Mouse (Mus musculus): Measurements from ENCODE around the gene Ccl17.
"Not testable (repeated sequence)": the region's sequence is repeated elsewhere in the genome, so short reads cannot be mapped to it uniquely, and the experiment has no call there.

The Ccl17 gene

GRCm38 (mm10) chr8:94822637-94823560, 12.6 kb downstream of the Ccl17 start:
- in situ Hi-C loops (cut with MboI; ENCODE audit: low sequenced_read_pairs) = loop anchor here (10.0 kb wide), 1 partner anchor 118 kb away; no protein-coding TSS in a partner anchor

DNA sequence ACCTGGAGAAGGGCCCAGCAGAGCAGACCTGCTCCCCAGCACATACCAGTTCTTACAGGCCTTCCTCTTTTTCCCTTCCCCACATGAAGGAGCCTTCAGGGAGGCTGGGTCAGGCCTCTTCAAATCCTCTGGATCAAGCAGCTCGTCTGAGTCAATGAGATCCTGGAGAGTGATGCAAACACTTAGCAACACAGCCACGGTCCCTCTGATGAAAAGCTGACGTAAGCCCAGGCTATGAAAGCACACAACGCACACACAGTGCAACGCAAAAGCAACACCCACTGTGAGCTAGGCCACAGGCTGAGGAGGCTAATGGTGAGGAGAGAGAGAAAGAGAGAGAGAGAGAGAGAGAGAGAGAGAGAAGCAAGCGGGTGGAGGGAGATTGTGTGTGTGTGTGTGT, 14.9 kb downstream of the Ccl17 start:
- in situ Hi-C loops (cut with MboI; ENCODE audit: low sequenced_read_pairs) = loop anchor here (10.0 kb wide), 1 partner anchor 120 kb away; no protein-coding TSS in a partner anchor

DNA sequence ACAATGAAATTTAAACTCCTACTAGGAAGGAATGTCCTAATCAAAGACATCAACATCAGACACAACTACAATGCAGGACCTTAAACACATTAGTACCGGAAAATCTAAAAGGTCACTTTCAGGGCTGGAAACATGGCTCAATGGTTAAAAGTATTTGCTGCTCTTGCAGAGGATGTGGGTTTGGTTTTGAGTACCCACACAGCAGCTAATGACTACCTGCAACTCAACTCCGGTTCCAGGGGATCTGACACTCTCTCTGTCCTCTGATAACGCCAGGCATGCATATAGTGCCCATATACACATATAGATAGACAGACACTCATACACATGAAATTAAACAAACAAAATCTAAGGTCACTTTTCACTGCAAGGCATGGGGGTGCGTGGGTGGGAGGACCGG, 16.0 kb downstream of the Ccl17 start:
- in situ Hi-C loops (cut with MboI; ENCODE audit: low sequenced_read_pairs) = loop anchor here (10.0 kb wide), 1 partner anchor 121 kb away; no protein-coding TSS in a partner anchor

DNA sequence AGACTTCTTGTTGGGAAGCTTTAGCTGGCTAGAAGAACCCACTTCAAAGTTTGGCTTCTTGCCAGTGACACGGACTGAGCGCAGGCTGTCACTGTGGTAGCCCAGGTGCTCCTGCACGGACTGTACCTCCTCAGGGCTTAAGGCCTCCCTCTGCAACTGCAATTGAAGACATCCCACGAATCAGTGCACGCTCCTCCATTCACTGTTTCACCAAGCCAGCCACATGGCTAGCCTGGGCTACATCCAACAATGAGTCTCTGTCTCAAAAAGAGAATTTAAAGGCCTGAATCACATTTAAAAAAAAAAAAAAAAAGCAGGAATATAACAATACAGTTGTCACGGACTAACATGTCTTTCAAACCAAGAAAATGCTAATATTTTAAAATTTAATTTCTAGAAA, 18.0 kb downstream of the Ccl17 start:
- in situ Hi-C loops (cut with MboI; ENCODE audit: low sequenced_read_pairs) = loop anchor here (10.0 kb wide), 1 partner anchor 123 kb away; no protein-coding TSS in a partner anchor

- in situ Hi-C loops (cut with MboI; ENCODE audit: low sequenced_read_pairs) = not testable (repeated sequence)
Measured at GRCm38 (mm10) chr8:94833901-94834405, 23.7 kb downstream of the Ccl17 start.

- in situ Hi-C loops (cut with MboI; ENCODE audit: low sequenced_read_pairs) = not testable (repeated sequence)
Measured at GRCm38 (mm10) chr8:94835751-94836150, 25.5 kb downstream of the Ccl17 start.

GRCm38 (mm10) chr8:94836456-94837240, 26.4 kb downstream of the Ccl17 start:
- in situ Hi-C loops (cut with MboI; ENCODE audit: low sequenced_read_pairs) = no loop called here

GRCm38 (mm10) chr8:94837662-94838574, 27.7 kb downstream of the Ccl17 start, which contains the start of the genes Coq9 and Ciapin1:
TSS of gene Coq9 (plus strand) at chr8:94838321.
TSS of gene Ciapin1 (minus strand) at chr8:94838358.
- in situ Hi-C loops (cut with MboI; ENCODE audit: low sequenced_read_pairs) = no loop called here

DNA sequence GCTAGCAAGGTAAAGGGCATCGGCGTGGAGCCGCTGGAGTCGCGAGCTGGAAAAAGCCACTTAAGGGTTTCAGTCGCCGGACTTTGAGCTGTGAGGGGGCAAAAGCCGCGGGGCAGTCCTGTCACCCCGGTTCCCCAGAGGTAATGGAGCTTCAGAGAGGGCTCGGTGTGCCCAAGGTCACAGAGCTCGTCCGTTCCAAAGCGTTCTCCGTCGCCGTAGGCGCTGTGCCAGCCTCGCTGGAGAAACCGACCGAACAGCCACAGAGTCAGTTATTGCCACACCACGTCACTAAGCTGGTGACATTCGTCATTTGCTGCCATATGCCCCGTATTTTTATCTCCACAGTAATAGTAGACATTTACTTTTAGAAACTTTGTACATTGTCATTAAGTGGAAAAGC, 28.3 kb downstream of the Ccl17 start:
- in situ Hi-C loops (cut with MboI; ENCODE audit: low sequenced_read_pairs) = no loop called here

- in situ Hi-C loops (cut with MboI; ENCODE audit: low sequenced_read_pairs) = no loop called here
Measured at GRCm38 (mm10) chr8:94841183-94841582, 30.9 kb downstream of the Ccl17 start.

DNA sequence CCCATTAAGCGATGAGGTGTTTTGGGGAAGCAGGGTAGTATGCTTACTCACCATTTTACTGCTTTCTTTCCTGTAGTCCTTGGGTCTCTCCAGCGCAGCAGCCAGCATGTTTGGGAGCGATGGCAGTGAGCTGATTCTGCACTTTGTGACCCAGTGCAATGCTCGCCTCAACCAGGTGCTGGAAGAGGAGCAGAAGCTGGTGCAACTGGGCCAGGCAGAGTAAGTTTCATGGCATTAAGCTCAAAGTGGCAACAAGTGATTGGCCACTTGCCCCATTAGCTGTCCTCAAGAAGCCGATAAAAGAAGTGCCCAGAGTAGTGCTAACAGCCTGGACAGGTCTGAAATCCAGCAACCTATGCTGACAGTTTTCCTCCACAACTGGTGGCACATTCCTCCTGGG, 39.8 kb downstream of the Ccl17 start:
- in situ Hi-C loops (cut with MboI; ENCODE audit: low sequenced_read_pairs) = no loop called here

- in situ Hi-C loops (cut with MboI; ENCODE audit: low sequenced_read_pairs) = not testable (repeated sequence)
Measured at GRCm38 (mm10) chr8:94854761-94855160, 44.5 kb downstream of the Ccl17 start.

- in situ Hi-C loops (cut with MboI; ENCODE audit: low sequenced_read_pairs) = no loop called here
Measured at GRCm38 (mm10) chr8:94857011-94857345, 46.7 kb downstream of the Ccl17 start.

DNA sequence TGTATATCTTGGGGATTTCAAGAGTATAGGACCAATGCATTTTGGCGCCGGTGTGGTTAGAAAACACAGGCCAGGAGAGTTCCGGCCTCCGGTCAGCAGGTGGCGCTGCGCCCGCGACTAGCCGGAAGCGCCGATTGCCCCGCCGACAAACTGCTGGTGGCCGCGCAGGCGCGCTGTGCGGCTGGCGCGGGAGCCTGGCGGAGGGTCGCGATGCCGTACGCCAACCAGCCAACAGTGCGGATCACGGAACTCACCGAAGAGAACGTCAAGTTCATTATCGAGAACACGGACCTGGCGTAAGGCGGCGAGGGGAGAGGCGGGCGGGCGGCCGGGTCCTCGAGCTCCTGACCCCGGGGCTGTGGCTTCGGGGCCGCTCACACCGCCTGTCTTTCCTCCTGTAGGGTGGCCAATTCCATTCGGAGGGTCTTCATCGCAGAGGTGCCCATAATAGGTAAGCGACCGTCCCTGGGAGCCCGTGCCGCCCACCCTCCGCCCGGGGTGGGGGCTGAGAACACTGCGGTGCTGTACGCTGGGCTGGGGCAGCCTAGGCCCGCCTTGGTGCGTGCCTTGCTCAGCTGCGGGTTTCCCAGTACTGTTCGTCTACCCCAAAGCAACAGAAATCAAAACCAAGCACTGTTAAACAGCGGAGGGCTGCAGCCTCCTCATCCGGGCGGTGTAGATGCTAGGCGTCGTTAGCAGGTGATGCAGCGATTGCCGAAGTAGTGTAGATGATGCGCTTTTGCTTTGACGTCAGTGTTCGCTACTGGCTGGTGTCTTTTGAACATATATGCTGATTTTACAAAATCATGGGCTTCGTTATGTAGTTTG, 47.3 kb downstream of the Ccl17 start, which contains the start of gene Polr2c:
TSS of gene Polr2c (plus strand) at position 105 of the 828 bp plus-strand sequence.
- in situ Hi-C loops (cut with MboI; ENCODE audit: low sequenced_read_pairs) = no loop called here

GRCm38 (mm10) chr8:94861352-94861910, 51.2 kb downstream of the Ccl17 start:
- in situ Hi-C loops (cut with MboI; ENCODE audit: low sequenced_read_pairs) = no loop called here

Data from CH12F3 (cell line).